Mouse (Mus musculus) megakaryocyte progenitor cell, adult 5-6 weeks (primary cell): ENCODE measurements around the gene Bex4. TPM values are rescaled to one million over a fixed set of nuclear protein-coding genes. Genes with fewer than 3 reads are reported as not detected.
"Not testable (repeated sequence)": the region's sequence is repeated elsewhere in the genome, so short reads cannot be mapped to it uniquely, and the experiment has no call there.

ENCODE experiments used
- ATAC-seq: replicated peaks from 2 replicates; pipeline ENCODE4 v1.8.0; 2016; ENCODE audit warnings: mild to moderate bottlenecking, moderate TSS enrichment, inconsistent platforms; ENCODE audit not compliant: poor library complexity
- total RNA-seq, 2 experiments: library from RNA; stranded (forward) in 1 of 2; stranded (reverse) in 1 of 2; fragments of 157-497, 149-512 nt in 1 of 2; fragments of 200-1000 nt in 1 of 2; gene quantifications; 2 replicates each; pipeline versions ENCODE4 v1.2.3 to v1.2.4; 2015 to 2017

The Bex4 gene
- total RNA-seq (2015) (7.7 and 8.3 TPM in 2 replicates), total RNA-seq (2017) (7.4 and 17.7 TPM in 2 replicates)

- ATAC-seq = peak; percentile 59
Measured at GRCm38 (mm10) chrX:136138827-136139639, at the start of gene Bex4. Bex4 (plus strand) TSS chrX:136138996.

- no peak for ATAC-seq
Measured at GRCm38 (mm10) chrX:136092497-136093279, 46.1 kb upstream of the Bex4 start.

GRCm38 (mm10) chrX:136094421-136094820, 44.4 kb upstream of the Bex4 start:
- ATAC-seq = no peak

- no peak for ATAC-seq
Measured at GRCm38 (mm10) chrX:136104046-136104723, 34.6 kb upstream of the Bex4 start.

GRCm38 (mm10) chrX:136104724-136105088, 34.1 kb upstream of the Bex4 start:
- ATAC-seq = no peak

GRCm38 (mm10) chrX:136107942-136108341, 30.9 kb upstream of the Bex4 start:
- ATAC-seq = peak; percentile 75; the same call in 1 of the 2 replicates

- ATAC-seq = peak; percentile 44
Measured at GRCm38 (mm10) chrX:136115015-136115414, 23.8 kb upstream of the Bex4 start.

- ATAC-seq = no peak
Measured at GRCm38 (mm10) chrX:136115419-136115961, 23.3 kb upstream of the Bex4 start.

- peak; percentile 100 for ATAC-seq
Measured at GRCm38 (mm10) chrX:136127038-136127743, 11.6 kb upstream of the Bex4 start.

GRCm38 (mm10) chrX:136127744-136128064, 11.1 kb upstream of the Bex4 start:
- peak; percentile 90 for ATAC-seq

GRCm38 (mm10) chrX:136135559-136135958, 3.2 kb upstream of the Bex4 start:
- ATAC-seq = peak; percentile 87

- not testable (repeated sequence) for ATAC-seq
Measured at GRCm38 (mm10) chrX:136139640-136140004, 826 bp downstream of the Bex4 start.

GRCm38 (mm10) chrX:136141385-136141784, 2.6 kb downstream of the Bex4 start:
- no peak for ATAC-seq

GRCm38 (mm10) chrX:136143711-136144110, 4.9 kb downstream of the Bex4 start:
- no peak for ATAC-seq

- no peak for ATAC-seq
Measured at GRCm38 (mm10) chrX:136144195-136144594, 5.4 kb downstream of the Bex4 start.

- ATAC-seq = no peak
Measured at GRCm38 (mm10) chrX:136170625-136171024, 31.8 kb downstream of the Bex4 start.

- ATAC-seq = peak; percentile 35
Measured at GRCm38 (mm10) chrX:136171189-136172117, 32.7 kb downstream of the Bex4 start.

GRCm38 (mm10) chrX:136172118-136172551, 33.3 kb downstream of the Bex4 start, which contains the start of gene Tceal8:
Tceal8 (minus strand) TSS chrX:136172342.
- ATAC-seq = peak; percentile 98

GRCm38 (mm10) chrX:136172786-136173185, 34.0 kb downstream of the Bex4 start:
- no peak for ATAC-seq
